Mouse (Mus musculus): ENCODE measurements around the gene Elmsan1.

GRCm38 (mm10) chr12:84174190-84174811, 44.4 kb downstream of the Elmsan1 start:
- no peak for TF ChIP-seq ZC3H11A (IDR thresholded peaks at IDR 0.05; ENCODE audit: borderline replicate concordance, low read depth, low read length)
- TF ChIP-seq HCFC1 (IDR thresholded peaks at IDR 0.05; ENCODE audit: borderline replicate concordance, insufficient read depth, low read length), result no peak
- no peak for TF ChIP-seq MAFK (IDR thresholded peaks at IDR 0.05; ENCODE audit: insufficient read depth, low read depth, low read length)

Data from ES-E14 (cell line).